ENCODE assay signal across 8 mouse cellular contexts in genomic region chr1:80338398-80338797, GRCm38 (mm10). TPM values are rescaled to one million over a fixed set of nuclear protein-coding genes. Genes with fewer than 3 reads are reported as not detected.
DNase-seq lines count a peak whose midpoint lies in the region; ATAC-seq and TF ChIP-seq lines count a peak whose summit lies in the region.

No protein-coding gene starts in this region.

- no peaks in the 10 kb centered on the region for H3K27me3 ChIP-seq in lung, embryonic 16.5 days (ENCODE audit: control insufficient read depth, insufficient read depth, low read depth, low read length)
- no peaks in the 10 kb centered on the region for H3K27me3 ChIP-seq in forebrain, embryonic 14.5 days (replicated peaks; ENCODE audit: control insufficient read depth, insufficient read depth, low read length)
- no peaks in the 10 kb centered on the region for H3K27me3 ChIP-seq in limb, embryonic 14.5 days (ENCODE audit: control insufficient read depth, insufficient read depth, low read length)
- H3K27me3 ChIP-seq in stomach, embryonic 14.5 days (ENCODE audit: control insufficient read depth, insufficient read depth, low read length): no peaks in the 10 kb centered on the region

- no peaks in the 10 kb centered on the region for H3K36me3 ChIP-seq in lung, embryonic 16.5 days (ENCODE audit: control insufficient read depth, insufficient read depth, low read length)
- no peaks in the 10 kb centered on the region for H3K36me3 ChIP-seq in forebrain, embryonic 14.5 days (ENCODE audit: control insufficient read depth, insufficient read depth, low read length)
- no peaks in the 10 kb centered on the region for H3K36me3 ChIP-seq in limb, embryonic 14.5 days (ENCODE audit: control insufficient read depth, insufficient read depth, low read length)
- H3K36me3 ChIP-seq in stomach, embryonic 14.5 days (ENCODE audit: control insufficient read depth, insufficient read depth, low read length): no peaks in the 10 kb centered on the region

- WGBS in lung, embryonic 16.5 days: 5% methylated on average over 1 of the region's 1 CpGs
- WGBS in forebrain, embryonic 14.5 days: 48% methylated on average over 1 of the region's 1 CpGs
- WGBS in limb, embryonic 14.5 days: 42% methylated on average over 1 of the region's 1 CpGs
- 2% methylated on average over 1 of the region's 1 CpGs for WGBS in stomach, embryonic 14.5 days

- no peak for ATAC-seq in lung, embryonic 16.5 days (ENCODE audit: low read depth)
- no peak for ATAC-seq in forebrain, embryonic 14.5 days
- ATAC-seq in limb, embryonic 14.5 days (ENCODE audit: low FRiP score, low read depth): no peak
- ATAC-seq in stomach, embryonic 14.5 days (ENCODE audit: insufficient number of reproducible peaks, insufficient read depth, low FRiP score, low read depth): no peak

- peak overlapping the region; percentile 43 for H3K4me3 ChIP-seq in lung, embryonic 16.5 days (ENCODE audit: low read length)
- H3K4me3 ChIP-seq in forebrain, embryonic 14.5 days (ENCODE audit: low read depth, low read length): peak overlapping the region; percentile 97
- peak overlapping the region; percentile 97; the same call in 1 of the 2 replicates for H3K4me3 ChIP-seq in limb, embryonic 14.5 days (replicated peaks; ENCODE audit: low read length)
- peak overlapping the region; percentile 84 for H3K4me3 ChIP-seq in stomach, embryonic 14.5 days (ENCODE audit: low read depth, low read length)

- peak overlapping the region; percentile 51; the same call in 1 of the 2 replicates for H3K9ac ChIP-seq in lung, embryonic 16.5 days (ENCODE audit: low read length)
- H3K9ac ChIP-seq in forebrain, embryonic 14.5 days (ENCODE audit: low read length): peak overlapping the region; percentile 26
- peak overlapping the region; percentile 98; the same call in 1 of the 2 replicates for H3K9ac ChIP-seq in limb, embryonic 14.5 days (ENCODE audit: low read depth, low read length, severe bottlenecking)
- H3K9ac ChIP-seq in stomach, embryonic 14.5 days (replicated peaks; ENCODE audit: low read depth, low read length): no peak overlapping the region; the same call in 1 of the 2 replicates

- no peak for DNase-seq in lung, postnatal 14 days
- DNase-seq in forebrain, embryonic 14.5 days (ENCODE audit: low spot score): no peak
- DNase-seq in limb, embryonic 14.5 days (ENCODE audit: low spot score): no peak
- DNase-seq in MN1 (ENCODE audit: low spot score): no peak
- no peak for DNase-seq in layer of hippocampus, postnatal 36 days
- no peak for DNase-seq in gastrocnemius, postnatal 10 days

- H3K4me1 ChIP-seq in lung, embryonic 16.5 days (replicated peaks; ENCODE audit: control insufficient read depth, insufficient read depth, low read length): peaks cover 13% of the 10 kb centered on the region
- peaks cover 25% of the 10 kb centered on the region for H3K4me1 ChIP-seq in forebrain, embryonic 14.5 days (ENCODE audit: control insufficient read depth, insufficient read depth, low read length)
- peaks cover 14% of the 10 kb centered on the region for H3K4me1 ChIP-seq in limb, embryonic 14.5 days (ENCODE audit: control insufficient read depth, insufficient read depth, low read length)
- peaks cover 8% of the 10 kb centered on the region for H3K4me1 ChIP-seq in stomach, embryonic 14.5 days (ENCODE audit: control insufficient read depth, insufficient read depth, low read length)

- H3K9me3 ChIP-seq in lung, embryonic 16.5 days (ENCODE audit: control insufficient read depth, low read length): no peaks in the 10 kb centered on the region
- no peaks in the 10 kb centered on the region for H3K9me3 ChIP-seq in forebrain, embryonic 14.5 days (replicated peaks; ENCODE audit: control insufficient read depth, low read length)
- H3K9me3 ChIP-seq in limb, embryonic 14.5 days (ENCODE audit: control insufficient read depth, low read length): no peaks in the 10 kb centered on the region
- H3K9me3 ChIP-seq in stomach, embryonic 14.5 days (ENCODE audit: control insufficient read depth, low read depth, low read length): no peaks in the 10 kb centered on the region

- no peak for TF ChIP-seq POLR2A in limb, embryonic 14.5 days (IDR thresholded peaks at IDR 0.05; ENCODE audit: borderline replicate concordance, extremely low read depth, insufficient read depth, insufficient read length)

- H3K27ac ChIP-seq in lung, embryonic 16.5 days (ENCODE audit: low read length): no peak overlapping the region
- no peak overlapping the region for H3K27ac ChIP-seq in forebrain, embryonic 14.5 days (ENCODE audit: low read depth, low read length)
- H3K27ac ChIP-seq in limb, embryonic 14.5 days (replicated peaks; ENCODE audit: low read depth, low read length): no peak overlapping the region
- no peak overlapping the region for H3K27ac ChIP-seq in stomach, embryonic 14.5 days (ENCODE audit: low read length)

- H3K4me2 ChIP-seq in lung, embryonic 16.5 days (ENCODE audit: low read depth, low read length): peak overlapping the region; percentile 64
- H3K4me2 ChIP-seq in forebrain, embryonic 14.5 days (ENCODE audit: low read length): peak overlapping the region; percentile 88
- H3K4me2 ChIP-seq in limb, embryonic 14.5 days (replicated peaks; ENCODE audit: low read depth, low read length, severe bottlenecking): peak overlapping the region; percentile 75
- H3K4me2 ChIP-seq in stomach, embryonic 14.5 days (replicated peaks; ENCODE audit: low read depth, low read length): peak overlapping the region; percentile 79

RNA-seq across cellular contexts. Expression of gene Cul3, which starts 1.9 kb away (rescaled TPM):
- 27.9 and 29.3 TPM in 2 replicates for polyA plus RNA-seq in lung, embryonic 16.5 days (2015; fragmentation: Nextera tagmentation; extraction: Ambion mirVana)
- polyA plus RNA-seq in forebrain, embryonic 14.5 days (2014; fragmentation: Nextera tagmentation; extraction: Ambion mirVana): 48.9 and 63.1 TPM in 2 replicates
- polyA plus RNA-seq in limb, embryonic 14.5 days (2012; rRNA removed): 46.1 and 62.1 TPM in 2 replicates
- polyA plus RNA-seq in limb, embryonic 14.5 days (2014; fragmentation: Nextera tagmentation; extraction: Ambion mirVana): 61.7 and 63.8 TPM in 2 replicates
- 51.7 and 57.0 TPM in 2 replicates for polyA plus RNA-seq in stomach, embryonic 14.5 days (2014; fragmentation: Nextera tagmentation; extraction: Ambion mirVana)
- total RNA-seq in layer of hippocampus, postnatal 36 days (2021): 100 to 1,000 TPM; 124 to 125 TPM
- 100 to 1,000 TPM; 151 to 168 TPM for total RNA-seq in gastrocnemius, postnatal 10 days (2021)

Comparison
In these comparisons a context has a peak if more than half of its experiments do, and no peak if none do; other contexts are left out.
1. H3K4me3 ChIP-seq: peak in every context shown above with its lines; median percentile 97 in forebrain, embryonic 14.5 days; 97 in limb, embryonic 14.5 days; 84 in stomach, embryonic 14.5 days; 43 in lung, embryonic 16.5 days.